Mouse (Mus musculus): ENCODE data around the gene Hoxc6. TPM values are rescaled to one million over a fixed set of nuclear protein-coding genes. Genes with fewer than 3 reads are reported as not detected.
A peak's percentile ranks its signal among the peaks of the same experiment; 100 is the strongest.

Gene Hoxc6
- polyA plus RNA-seq, 1 experiment from 2014 or later, result 3.9 TPM

GRCm38 (mm10) chr15:102979936-102980335 is 18.1 kb upstream of the Hoxc6 start:
- Histone ChIP-seq H3K4me1 (replicated peaks) (peaks cover 82% of the 10 kb centered on the region), H3K27ac (no peak overlapping the region), H3K9me3 (no peaks in the 10 kb centered on the region), H3K9ac (replicated peaks) (no peak overlapping the region; the same call in 1 of the 2 replicates), H3K4me2 (peak overlapping the region; percentile 82), H3K4me3 (replicated peaks) (peak overlapping the region; percentile 40; the same call in 1 of the 2 replicates), H3K36me3 (no peaks in the 10 kb centered on the region), H3K27me3 (peaks cover 99% of the 10 kb centered on the region)
- ATAC-seq (ENCODE audit: insufficient number of reproducible peaks, insufficient read depth, low FRiP score, low TSS enrichment, low read depth), result no peak
- 0% methylated on average over 1 of the region's 1 CpGs for WGBS

- Histone ChIP-seq H3K4me2 (peak overlapping the region; percentile 82), H3K9ac (replicated peaks) (no peak overlapping the region), H3K27ac (peak overlapping the region; percentile 50), H3K9me3 (no peaks in the 10 kb centered on the region), H3K36me3 (no peaks in the 10 kb centered on the region), H3K4me3 (replicated peaks) (peak overlapping the region; percentile 53), H3K4me1 (replicated peaks) (peaks cover 83% of the 10 kb centered on the region), H3K27me3 (peaks cover 99% of the 10 kb centered on the region)
- ATAC-seq (ENCODE audit: insufficient number of reproducible peaks, insufficient read depth, low FRiP score, low TSS enrichment, low read depth), result no peak
- 3% methylated on average over 11 of the region's 11 CpGs for WGBS
Measured at GRCm38 (mm10) chr15:102980352-102980751, 17.7 kb upstream of the Hoxc6 start.

GRCm38 (mm10) chr15:102980912-102981311 is 17.1 kb upstream of the Hoxc6 start:
- no peak for ATAC-seq (ENCODE audit: insufficient number of reproducible peaks, insufficient read depth, low FRiP score, low TSS enrichment, low read depth)
- H3K4me1 ChIP-seq (replicated peaks), result peaks cover 81% of the 10 kb centered on the region
- H3K4me2 ChIP-seq, result peak overlapping the region; percentile 82
- 0 out of 2 replicates have a peak overlapping the region, but pooled peaks have one; percentile 31 for H3K9ac ChIP-seq (replicated peaks)
- H3K36me3 ChIP-seq, result no peaks in the 10 kb centered on the region
- under 1% methylated on average over 14 of the region's 14 CpGs for WGBS
- peak overlapping the region; percentile 53 for H3K4me3 ChIP-seq (replicated peaks)
- H3K27ac ChIP-seq, result peak overlapping the region; percentile 50
- peaks cover 99% of the 10 kb centered on the region for H3K27me3 ChIP-seq
- H3K9me3 ChIP-seq, result no peaks in the 10 kb centered on the region

GRCm38 (mm10) chr15:102981379-102982288 is 16.4 kb upstream of the Hoxc6 start:
- no peak for ATAC-seq (ENCODE audit: insufficient number of reproducible peaks, insufficient read depth, low FRiP score, low TSS enrichment, low read depth)
- H3K36me3 ChIP-seq, result no peaks in the 10 kb centered on the region
- peak overlapping the region; percentile 74 for H3K27ac ChIP-seq
- under 1% methylated on average over 88 of the region's 88 CpGs for WGBS
- peak overlapping the region; percentile 81 for H3K9ac ChIP-seq (replicated peaks)
- peak overlapping the region; percentile 82 for H3K4me2 ChIP-seq
- peaks cover 75% of the 10 kb centered on the region for H3K4me1 ChIP-seq (replicated peaks)
- H3K4me3 ChIP-seq (replicated peaks), result peak overlapping the region; percentile 53
- H3K27me3 ChIP-seq, result peaks cover 99% of the 10 kb centered on the region
- no peaks in the 10 kb centered on the region for H3K9me3 ChIP-seq

GRCm38 (mm10) chr15:102983716-102984115 is 14.3 kb upstream of the Hoxc6 start:
- Histone ChIP-seq H3K9me3 (no peaks in the 10 kb centered on the region), H3K4me3 (replicated peaks) (peak overlapping the region; percentile 53), H3K4me1 (replicated peaks) (peaks cover 56% of the 10 kb centered on the region), H3K4me2 (peak overlapping the region; percentile 82), H3K27me3 (peaks cover 99% of the 10 kb centered on the region), H3K36me3 (no peaks in the 10 kb centered on the region), H3K9ac (replicated peaks) (no peak overlapping the region), H3K27ac (no peak overlapping the region)
- 3% methylated on average over 12 of the region's 12 CpGs for WGBS
- ATAC-seq (ENCODE audit: insufficient number of reproducible peaks, insufficient read depth, low FRiP score, low TSS enrichment, low read depth), result no peak

- H3K9me3 ChIP-seq, result no peaks in the 10 kb centered on the region
- ATAC-seq (ENCODE audit: insufficient number of reproducible peaks, insufficient read depth, low FRiP score, low TSS enrichment, low read depth), result no peak
- H3K36me3 ChIP-seq, result no peaks in the 10 kb centered on the region
- WGBS, result 5% methylated on average over 10 of the region's 10 CpGs
- H3K27me3 ChIP-seq, result peaks cover 99% of the 10 kb centered on the region
- H3K4me3 ChIP-seq (replicated peaks), result no peak overlapping the region
- H3K9ac ChIP-seq (replicated peaks), result no peak overlapping the region
- peak overlapping the region; percentile 11 for H3K4me2 ChIP-seq
- no peak overlapping the region for H3K27ac ChIP-seq
- H3K4me1 ChIP-seq (replicated peaks), result peaks cover 48% of the 10 kb centered on the region
Measured at GRCm38 (mm10) chr15:102984521-102984920, 13.5 kb upstream of the Hoxc6 start.

GRCm38 (mm10) chr15:102984925-102985324 is 13.1 kb upstream of the Hoxc6 start:
- Histone ChIP-seq H3K27ac (no peak overlapping the region), H3K4me2 (no peak overlapping the region; the same call in 1 of the 2 replicates), H3K27me3 (peaks cover 99% of the 10 kb centered on the region), H3K9ac (replicated peaks) (no peak overlapping the region), H3K4me3 (replicated peaks) (no peak overlapping the region), H3K36me3 (no peaks in the 10 kb centered on the region), H3K4me1 (replicated peaks) (peaks cover 45% of the 10 kb centered on the region), H3K9me3 (no peaks in the 10 kb centered on the region)
- ATAC-seq (ENCODE audit: insufficient number of reproducible peaks, insufficient read depth, low FRiP score, low TSS enrichment, low read depth), result no peak
- 10% methylated on average over 3 of the region's 3 CpGs for WGBS

GRCm38 (mm10) chr15:102987124-102987833 is 10.8 kb upstream of the Hoxc6 start:
- Histone ChIP-seq H3K36me3 (no peaks in the 10 kb centered on the region), H3K9me3 (no peaks in the 10 kb centered on the region), H3K4me3 (replicated peaks) (no peak overlapping the region), H3K4me2 (no peak overlapping the region), H3K9ac (replicated peaks) (no peak overlapping the region), H3K27ac (no peak overlapping the region), H3K4me1 (replicated peaks) (peaks cover 37% of the 10 kb centered on the region), H3K27me3 (peaks cover 99% of the 10 kb centered on the region)
- 3% methylated on average over 21 of the region's 21 CpGs for WGBS
- no peak for ATAC-seq (ENCODE audit: insufficient number of reproducible peaks, insufficient read depth, low FRiP score, low TSS enrichment, low read depth)

GRCm38 (mm10) chr15:102988078-102988477 is 10.0 kb upstream of the Hoxc6 start:
- H3K27ac ChIP-seq, result no peak overlapping the region
- peaks cover 100% of the 10 kb centered on the region for H3K27me3 ChIP-seq
- H3K9ac ChIP-seq (replicated peaks), result no peak overlapping the region
- 23% methylated on average over 5 of the region's 5 CpGs for WGBS
- no peak overlapping the region for H3K4me2 ChIP-seq
- no peak overlapping the region for H3K4me3 ChIP-seq (replicated peaks)
- no peaks in the 10 kb centered on the region for H3K36me3 ChIP-seq
- ATAC-seq (ENCODE audit: insufficient number of reproducible peaks, insufficient read depth, low FRiP score, low TSS enrichment, low read depth), result no peak
- H3K9me3 ChIP-seq, result no peaks in the 10 kb centered on the region
- H3K4me1 ChIP-seq (replicated peaks), result peaks cover 33% of the 10 kb centered on the region

- no peak for ATAC-seq (ENCODE audit: insufficient number of reproducible peaks, insufficient read depth, low FRiP score, low TSS enrichment, low read depth)
- Histone ChIP-seq H3K4me3 (replicated peaks) (peak within 1 kb of the TSS; percentile 34), H3K9ac (replicated peaks) (peak within 1 kb of the TSS; percentile 51)
Measured at GRCm38 (mm10) chr15:102990461-102991397, 7.3 kb upstream of the Hoxc6 start, which contains the start of gene Hoxc8. Gene Hoxc8 (plus strand): TSS chr15:102990607.

More at GRCm38 (mm10) chr15:102990461-102991397, 7.3 kb upstream of the Hoxc6 start, which contains the start of gene Hoxc8:
- Histone ChIP-seq H3K27me3 (peaks cover 96% of the 10 kb centered on the region), H3K9me3 (no peaks in the 10 kb centered on the region), H3K36me3 (no peaks in the 10 kb centered on the region), H3K4me1 (replicated peaks) (peaks cover 16% of the 10 kb centered on the region), H3K4me2 (peak within 1 kb of the TSS; percentile 63), H3K27ac (no peak within 1 kb of the TSS)
- 2% methylated on average over 69 of the region's 69 CpGs for WGBS
